Mouse (Mus musculus) adrenal gland, postnatal 4 days (tissue): ENCODE measurements around the gene Pigg. TPM values are rescaled to one million over a fixed set of nuclear protein-coding genes. Genes with fewer than 3 reads are reported as not detected.
A peak's percentile ranks its signal among the peaks of the same experiment; 100 is the strongest.
"Not testable (repeated sequence)": the region's sequence is repeated elsewhere in the genome, so short reads cannot be mapped to it uniquely, and the experiment has no call there.

Experiments used
- DNase-seq, 2 experiments: peaks; one replicate each; pipeline ENCODE4 v3.0.0; 2021 to 2022; ENCODE audit warnings: low spot score in 2 of 2, mixed read lengths in 2 of 2
- long read RNA-seq, 2 experiments: library from polyadenylated mRNA; stranded (forward); transcript quantifications; one replicate each; pipeline ENCODE4 v2.0.0; 2021
- total RNA-seq, 2 experiments: library from RNA; stranded (reverse); gene quantifications; 2 replicates each; pipeline ENCODE4 v1.2.3; 2021

Gene Pigg
- total RNA-seq, result 1 to 10 TPM; 9.2 to 9.8 TPM
- long read RNA-seq, experiment 1, full-length matches to known transcripts, result 2 of 29 reads
- long read RNA-seq, experiment 1, partial matches to known transcripts, result 0 of 29 reads
- long read RNA-seq, experiment 1, other reads (novel, unspliced or antisense), result 27 of 29 reads
- long read RNA-seq, experiment 2, full-length matches to known transcripts, result 2 of 17 reads
- long read RNA-seq, experiment 2, partial matches to known transcripts, result 1 of 17 reads
- long read RNA-seq, experiment 2, other reads (novel, unspliced or antisense), result 14 of 17 reads

DNA sequence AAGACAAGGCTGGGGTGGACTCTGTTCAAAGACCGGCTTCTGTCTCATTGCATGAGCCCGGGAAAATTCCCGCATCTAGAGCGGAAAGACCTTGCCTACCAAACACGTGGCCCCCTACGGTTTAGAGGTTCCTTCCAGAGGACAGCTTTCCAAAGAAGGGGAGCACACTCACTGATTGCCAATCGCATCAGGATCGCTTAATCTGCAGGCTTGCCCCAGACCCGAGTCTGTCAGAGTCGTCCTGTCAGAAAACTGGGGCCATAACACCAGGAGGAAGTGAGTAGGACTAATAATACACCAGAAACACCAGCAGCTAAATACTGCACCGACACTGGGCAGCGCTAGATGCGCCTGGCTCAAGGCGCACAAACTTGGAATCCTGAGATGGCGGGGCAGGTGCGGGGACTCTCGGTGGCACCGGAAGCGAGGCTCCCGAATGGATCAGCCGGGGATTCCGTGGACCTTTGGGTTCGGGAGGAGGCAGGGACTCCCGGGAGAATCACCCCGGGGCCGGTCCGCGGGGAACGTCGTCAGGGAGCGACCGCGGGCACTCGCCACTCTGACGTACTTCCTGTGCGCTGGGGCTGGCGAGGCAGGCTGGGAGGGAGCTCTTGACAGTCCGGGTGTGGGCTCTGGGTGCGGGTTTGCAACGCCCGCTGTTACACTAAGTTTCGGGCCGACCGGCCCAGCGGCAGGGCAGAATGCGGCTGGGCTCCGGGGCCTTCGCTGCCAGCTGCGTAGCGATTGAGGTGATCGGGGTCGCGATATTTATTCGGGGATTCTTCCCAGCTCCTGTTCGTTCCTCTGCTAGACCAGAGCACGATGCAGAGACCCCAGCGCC lies at the start of gene Pigg:
TSS of gene Pigg (plus strand) at position 386 of the 841 bp plus-strand sequence.
- DNase-seq, result peak; percentile 77 to 85

- no peak for DNase-seq
Measured at GRCm38 (mm10) chr5:108262722-108263121, 49.7 kb upstream of the Pigg start.

DNA sequence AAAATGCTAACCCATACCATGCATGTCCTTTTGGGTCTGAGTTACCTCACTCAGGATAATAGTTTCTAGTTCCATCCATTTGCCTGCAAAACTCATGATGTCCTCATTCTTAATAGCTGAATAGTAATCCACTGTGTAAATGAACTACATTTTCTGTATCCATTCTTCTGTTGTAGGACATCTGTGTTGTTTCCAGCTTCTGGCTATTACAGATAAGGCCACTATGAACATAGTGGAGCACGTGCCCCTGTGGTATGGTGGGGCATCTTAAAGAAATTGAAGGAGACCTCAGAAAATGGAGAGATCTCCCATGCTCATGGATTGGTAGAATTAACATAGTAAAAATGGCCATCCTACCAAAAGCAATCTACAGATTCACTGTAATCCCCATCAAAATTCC lies 48.6 kb upstream of the Pigg start:
- not testable (repeated sequence) for DNase-seq

GRCm38 (mm10) chr5:108266990-108267389 lies 45.4 kb upstream of the Pigg start:
- DNase-seq, result no peak

DNA sequence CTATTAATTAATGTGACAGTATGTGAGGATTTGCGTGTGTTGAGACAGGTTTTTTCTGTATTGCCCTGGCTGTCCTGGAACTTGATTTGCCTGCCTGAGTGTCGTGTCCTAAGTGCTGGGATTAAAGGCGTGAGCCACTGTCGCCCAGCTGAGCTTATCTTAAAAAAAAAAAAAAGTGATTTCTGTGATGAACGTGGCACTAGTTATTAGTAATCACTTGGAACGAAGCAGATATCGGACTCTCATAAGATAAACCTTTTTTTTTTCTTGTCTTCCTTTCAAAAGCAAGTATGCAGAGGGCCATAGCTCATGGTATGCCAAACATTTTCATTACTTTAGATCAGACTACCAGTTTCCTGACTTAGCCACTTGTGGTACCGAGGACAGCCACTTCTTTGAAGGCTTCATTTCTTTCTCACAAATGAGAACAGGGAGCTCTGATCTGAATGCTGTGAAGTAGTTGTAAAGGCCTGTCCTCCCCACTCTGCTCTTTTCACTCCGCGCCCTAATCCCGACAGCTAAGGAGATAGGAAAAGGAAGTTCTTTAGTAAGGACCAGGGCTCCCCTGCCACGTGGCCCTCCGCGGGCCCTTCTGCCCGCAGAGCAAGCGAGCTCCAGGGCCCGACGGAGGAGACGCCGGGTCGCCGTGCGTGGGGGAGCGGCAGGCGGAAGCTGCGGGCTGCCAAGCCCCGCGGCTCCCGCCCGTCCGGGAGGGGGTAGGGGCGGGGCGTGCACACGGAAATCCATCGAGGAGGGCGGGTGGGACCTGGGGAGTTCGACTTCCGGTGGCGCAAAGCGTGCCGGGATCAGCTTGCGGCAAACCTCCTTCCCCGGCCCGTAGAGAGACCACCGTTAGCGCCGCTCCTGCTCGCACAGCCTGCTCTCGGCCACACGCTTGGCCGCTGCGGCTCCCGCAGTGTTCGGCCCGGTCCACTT lies 44.0 kb upstream of the Pigg start, which contains the start of gene Dr1:
TSS of gene Dr1 (plus strand) at position 771 of the 936 bp plus-strand sequence.
- peak; percentile 71 for DNase-seq

DNA sequence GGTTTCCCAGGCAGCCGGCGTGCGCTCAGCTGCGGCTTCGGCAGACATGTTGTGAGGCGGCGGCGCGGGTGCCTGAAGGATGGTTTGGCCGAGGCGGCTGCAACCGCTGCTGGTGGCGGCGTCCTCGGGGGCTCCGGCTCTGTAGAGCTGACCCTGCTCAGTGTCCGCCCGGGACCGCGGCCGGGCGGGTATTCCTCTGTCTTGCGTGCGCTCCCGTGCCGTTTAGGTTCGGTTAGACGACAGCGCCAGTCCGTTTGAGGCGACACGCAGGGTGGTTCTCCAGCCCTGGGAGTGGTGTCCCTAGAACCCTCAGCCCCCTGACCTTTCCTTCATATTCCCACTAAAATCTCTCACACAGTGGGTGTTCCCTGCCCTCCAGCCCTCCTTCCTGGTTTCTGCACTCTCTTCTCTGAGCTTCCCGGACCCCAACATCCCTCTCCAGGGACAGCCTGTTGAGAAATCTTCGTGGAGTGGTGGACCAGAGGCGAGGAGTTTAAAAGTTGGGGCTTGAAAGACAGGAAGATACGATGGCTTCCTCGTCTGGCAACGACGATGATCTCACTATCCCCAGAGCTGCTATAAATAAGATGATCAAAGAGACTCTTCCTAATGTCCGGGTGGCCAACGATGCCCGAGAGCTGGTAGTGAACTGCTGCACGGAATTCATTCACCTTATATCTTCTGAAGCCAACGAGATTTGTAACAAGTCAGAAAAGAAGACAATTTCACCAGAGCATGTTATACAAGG lies 43.2 kb upstream of the Pigg start:
- DNase-seq, result peak in 1 of 2 experiments; percentile 4

DNA sequence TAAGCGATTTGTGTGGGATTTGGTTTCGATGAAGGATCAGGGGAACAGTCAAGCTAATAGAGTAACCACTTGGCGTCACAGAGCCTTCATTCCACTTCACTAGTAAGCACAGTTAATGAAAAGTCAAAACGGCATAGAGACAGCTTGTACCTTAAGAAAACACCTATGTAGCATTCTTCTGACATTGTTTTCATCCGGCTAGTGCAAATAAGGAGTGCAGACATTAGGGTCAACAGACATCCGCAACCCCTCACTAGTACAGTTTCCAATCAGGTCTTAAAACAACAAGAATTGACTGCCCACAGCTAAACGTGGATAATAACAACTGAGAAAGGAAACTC lies 42.6 kb upstream of the Pigg start:
- DNase-seq, result no peak

- no peak for DNase-seq
Measured at GRCm38 (mm10) chr5:108270415-108270814, 42.0 kb upstream of the Pigg start.

DNA sequence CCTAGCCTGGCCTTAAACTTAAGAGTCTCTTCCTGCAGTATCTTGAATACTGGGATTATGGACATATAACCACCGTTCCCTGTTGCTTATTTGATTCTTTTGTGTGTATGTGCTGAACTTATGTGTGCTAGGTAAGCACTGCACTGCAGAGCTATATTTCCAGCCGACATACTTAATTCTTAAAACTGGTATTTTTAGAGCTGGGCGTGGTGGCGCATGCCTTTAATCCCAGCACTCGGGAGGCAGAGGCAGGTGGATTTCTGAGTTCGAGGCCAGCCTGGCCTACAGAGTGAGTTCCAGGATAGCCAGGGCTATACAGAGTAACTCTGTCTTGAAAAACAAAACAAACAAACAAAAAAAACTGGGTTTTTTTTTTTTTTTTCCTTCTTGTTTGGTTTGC lies 41.1 kb upstream of the Pigg start:
- not testable (repeated sequence) for DNase-seq

DNA sequence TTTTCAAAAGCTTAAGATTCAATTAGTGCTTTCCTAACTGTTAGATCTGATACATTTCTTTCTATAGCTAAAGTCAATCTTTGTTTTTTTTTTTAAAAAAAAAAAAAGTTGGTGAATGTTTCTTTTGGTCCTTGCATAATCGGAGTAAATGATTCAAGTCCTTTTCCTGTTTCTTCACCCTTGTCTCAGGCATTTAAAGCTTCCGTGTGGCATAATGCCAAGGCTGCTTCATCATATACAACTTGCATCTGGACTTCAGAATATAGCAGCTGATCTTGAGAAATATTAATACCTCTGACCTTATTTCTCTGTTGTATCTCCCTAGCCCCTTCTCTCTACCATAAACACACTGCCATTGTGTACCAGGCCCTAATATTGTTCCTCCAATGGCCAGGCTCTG lies 25.5 kb upstream of the Pigg start:
- DNase-seq, result no peak

- no peak for DNase-seq
Measured at GRCm38 (mm10) chr5:108301567-108301966, 10.8 kb upstream of the Pigg start.

DNA sequence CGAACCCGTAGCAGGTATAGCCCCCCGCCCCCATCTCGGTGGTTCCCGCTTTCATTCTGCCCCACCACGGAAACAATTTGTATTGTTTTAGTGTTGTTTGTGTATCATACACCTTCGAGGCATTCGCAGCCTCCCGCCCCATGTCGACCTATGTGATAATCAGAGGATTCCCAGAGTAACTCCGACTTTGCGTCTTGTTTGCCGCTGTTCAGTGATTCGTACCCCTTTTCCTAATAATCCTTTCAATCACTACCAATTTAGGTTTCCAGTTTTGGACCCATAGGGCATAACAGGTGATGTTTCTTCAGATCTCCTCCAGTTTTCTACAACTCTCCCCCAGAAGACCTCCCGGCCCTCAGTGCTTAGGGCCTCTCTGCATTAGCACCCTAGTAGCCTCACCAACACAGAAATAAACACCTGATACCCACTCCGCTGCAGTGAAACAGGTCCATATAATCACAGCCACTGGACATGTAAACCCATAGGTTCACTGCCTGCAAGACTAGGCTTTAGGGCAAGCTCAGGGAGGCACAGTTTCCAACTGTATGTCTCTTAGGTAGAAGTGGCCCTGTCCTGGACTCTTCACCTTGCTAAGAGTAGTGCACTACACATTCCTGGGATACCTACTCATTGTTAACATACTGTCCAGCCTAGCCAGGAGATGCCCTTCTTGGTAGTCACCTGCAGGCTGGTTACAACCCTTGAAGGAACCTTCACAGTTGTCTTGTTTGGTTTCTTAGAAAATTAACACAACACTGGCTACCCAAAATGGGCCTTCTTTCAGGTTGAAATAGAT lies 854 bp downstream of the Pigg start:
- peak in 1 of 2 experiments; percentile 4 for DNase-seq

DNA sequence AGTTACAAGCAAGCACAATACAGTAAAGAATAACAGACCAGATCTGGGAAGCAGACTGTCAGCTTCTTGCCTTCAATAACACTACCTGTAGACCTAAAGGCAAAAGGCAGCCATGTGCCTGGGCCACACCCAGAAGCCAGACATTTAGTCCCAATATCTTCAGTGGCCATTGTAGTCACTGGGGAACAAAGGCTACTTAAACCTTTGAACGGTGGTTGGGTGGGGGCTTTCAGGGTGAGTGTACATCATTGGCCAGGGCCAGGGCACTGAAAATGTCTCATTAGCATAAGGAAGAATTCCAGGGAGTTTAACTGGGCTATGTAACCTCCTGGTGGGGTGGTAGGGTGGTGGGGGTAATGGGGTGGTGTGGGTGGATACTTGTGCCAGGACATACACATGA lies 18.6 kb downstream of the Pigg start:
- DNase-seq, result no peak

DNA sequence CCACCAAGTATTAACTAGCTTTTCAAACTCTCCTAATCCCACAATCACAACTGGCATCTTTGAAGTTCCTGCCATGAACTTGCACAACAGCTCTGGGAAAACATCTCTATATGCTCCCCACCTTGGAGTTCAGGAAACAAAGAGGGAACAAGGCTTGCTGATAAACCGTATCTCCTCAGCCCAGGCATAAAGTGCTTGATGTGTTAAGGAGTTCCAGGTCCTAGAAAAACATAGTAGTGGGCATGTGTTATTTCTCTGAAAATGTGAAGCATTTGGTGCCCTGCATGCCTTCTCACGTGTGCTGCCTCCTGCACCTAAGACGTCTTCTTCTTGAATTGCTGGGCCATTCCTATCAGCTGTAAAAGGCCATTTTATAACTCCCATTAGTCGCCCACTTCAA lies 25.0 kb downstream of the Pigg start:
- DNase-seq, result no peak

DNA sequence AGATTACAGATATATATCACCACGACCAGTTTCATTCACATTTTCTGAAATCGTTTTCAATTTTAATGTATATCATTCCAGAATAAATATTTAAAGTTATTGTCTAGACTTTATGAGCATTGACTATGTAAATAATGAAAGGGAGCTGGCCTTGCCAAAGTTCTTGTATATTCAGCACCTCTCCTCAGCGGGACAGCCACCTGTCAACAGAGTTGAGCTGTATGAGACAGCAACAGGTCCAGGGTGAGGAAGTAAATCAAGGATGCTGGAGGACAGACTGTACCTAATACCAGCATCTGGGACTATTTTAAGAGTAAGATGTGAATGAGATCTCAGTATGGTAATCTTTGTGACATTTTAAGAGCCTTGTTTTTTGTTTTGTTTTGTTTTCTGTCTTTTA lies 25.6 kb downstream of the Pigg start:
- DNase-seq, result no peak

- no peak for DNase-seq
Measured at GRCm38 (mm10) chr5:108343680-108344170, 31.3 kb downstream of the Pigg start.

- DNase-seq, result no peak
Measured at GRCm38 (mm10) chr5:108345313-108346071, 33.1 kb downstream of the Pigg start.

DNA sequence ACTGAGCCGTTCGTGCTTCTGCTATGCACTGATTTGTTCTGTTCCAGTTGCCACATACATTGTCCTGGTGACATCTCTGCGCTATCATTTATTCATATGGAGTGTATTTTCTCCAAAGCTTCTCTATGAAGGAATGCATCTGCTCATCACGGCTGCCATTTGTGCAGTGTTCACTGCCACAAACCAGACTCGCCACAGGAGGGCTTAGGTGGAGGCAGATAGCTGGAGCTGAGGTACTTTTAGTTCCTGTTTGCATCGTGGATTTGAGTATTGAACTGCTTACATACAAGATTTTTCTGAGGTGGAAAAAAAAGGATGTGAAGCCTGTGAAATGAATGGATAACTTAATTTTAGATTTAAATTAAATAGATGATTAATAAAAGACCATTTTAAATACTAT lies 35.4 kb downstream of the Pigg start:
- DNase-seq, result no peak
